Mouse (Mus musculus) gastrocnemius, adult 2 months (tissue): ENCODE results near the gene Pde4d. TPM values are rescaled to one million over a fixed set of nuclear protein-coding genes. Genes with fewer than 3 reads are reported as not detected.

ENCODE experiments used
- DNase-seq: peaks from one replicate; pipeline ENCODE4 v3.0.0; 2022
- H3K27ac ChIP-seq: fragments of 200-600 bp; 2 replicates; pipeline ENCODE4 v1.8.1; 2022; ENCODE audit warnings: mild to moderate bottlenecking
- H3K4me3 ChIP-seq: fragments of 200-600 bp; 2 replicates; pipeline ENCODE4 v1.8.1; 2022; ENCODE audit warnings: mild to moderate bottlenecking, moderate library complexity
- CTCF ChIP-seq: fragments of 200-600 bp; IDR thresholded peaks from 2 replicates; pipeline ENCODE4 v1.8.1; 2022; ENCODE audit warnings: antibody characterized with exemption, mild to moderate bottlenecking, moderate library complexity
- intact Hi-C: fragments of 180-260 bp; cut with DNase I; formaldehyde crosslinking; loops from one replicate; pipeline ENCODE4 v1.15.1; 2025
- total RNA-seq, 2 experiments: library from RNA; stranded (reverse); gene quantifications; 2 replicates each; pipeline ENCODE4 v1.2.3; 2021

Gene Pde4d
- total RNA-seq, 2 experiments from 2014 or later: 239 to 330 TPM

- Histone ChIP-seq H3K27ac (no peak overlapping the region), H3K4me3 (no peak overlapping the region)
- DNase-seq: no peak
- peak; percentile 84 for TF ChIP-seq CTCF
- intact Hi-C loops: loop anchor here (2.0 to 10.0 kb wide), 3 partner anchors 104 to 182 kb away; no protein-coding TSS in a partner anchor
Observed at GRCm38 (mm10) chr13:109736290-109737078, 1286.7 kb downstream of the Pde4d start.

GRCm38 (mm10) chr13:109746492-109746891 lies 1296.7 kb downstream of the Pde4d start:
- no peak for TF ChIP-seq CTCF
- no peak for DNase-seq
- intact Hi-C loops: no loop called here
- Histone ChIP-seq H3K27ac (no peak overlapping the region), H3K4me3 (no peak overlapping the region)

GRCm38 (mm10) chr13:109752236-109752863 lies 1302.6 kb downstream of the Pde4d start:
- peak; percentile 73 for DNase-seq

GRCm38 (mm10) chr13:109756854-109757253 lies 1307.1 kb downstream of the Pde4d start:
- intact Hi-C loops: loop anchor here (5.0 to 10.0 kb wide), 2 partner anchors 312 to 400 kb away; no protein-coding TSS in a partner anchor
- no peak for TF ChIP-seq CTCF
- Histone ChIP-seq H3K27ac (peak overlapping the region; percentile 85), H3K4me3 (peak overlapping the region; percentile 52)
- peak; percentile 26 for DNase-seq

More at GRCm38 (mm10) chr13:109752236-109752863, 1302.6 kb downstream of the Pde4d start:
- intact Hi-C loops: loop anchor here (5.0 to 10.0 kb wide), 2 partner anchors 135 to 308 kb away; no protein-coding TSS in a partner anchor
- H3K27ac ChIP-seq: peak overlapping the region; percentile 85
- H3K4me3 ChIP-seq: no peak overlapping the region
- no peak for TF ChIP-seq CTCF

- peak overlapping the region; percentile 52 for H3K4me3 ChIP-seq
- TF ChIP-seq CTCF: peak; percentile 81
- intact Hi-C loops: loop anchor here (5.0 to 10.0 kb wide), 2 partner anchors 314 to 402 kb away; no protein-coding TSS in a partner anchor
- DNase-seq: peak; percentile 49
- H3K27ac ChIP-seq: peak overlapping the region; percentile 85
Observed at GRCm38 (mm10) chr13:109759201-109759600, 1309.5 kb downstream of the Pde4d start.

GRCm38 (mm10) chr13:109761081-109761480 lies 1311.3 kb downstream of the Pde4d start:
- peak overlapping the region; percentile 74 for H3K27ac ChIP-seq
- intact Hi-C loops: no loop called here
- TF ChIP-seq CTCF: no peak

GRCm38 (mm10) chr13:109774791-109775190 lies 1325.0 kb downstream of the Pde4d start:
- H3K27ac ChIP-seq: peak overlapping the region; percentile 81
- DNase-seq: no peak
- TF ChIP-seq CTCF: no peak
- intact Hi-C loops: loop anchor here (5.0 kb wide), 2 partner anchors 48 to 243 kb away; no protein-coding TSS in a partner anchor
- H3K4me3 ChIP-seq: no peak overlapping the region

More at GRCm38 (mm10) chr13:109761081-109761480, 1311.3 kb downstream of the Pde4d start:
- H3K4me3 ChIP-seq: no peak overlapping the region
- DNase-seq: peak; percentile 49

GRCm38 (mm10) chr13:109775197-109775596 lies 1325.4 kb downstream of the Pde4d start:
- no peak for TF ChIP-seq CTCF
- DNase-seq: no peak
- intact Hi-C loops: loop anchor here (5.0 kb wide), 2 partner anchors 47 to 242 kb away; no protein-coding TSS in a partner anchor
- no peak overlapping the region for H3K4me3 ChIP-seq
- peak overlapping the region; percentile 81 for H3K27ac ChIP-seq

- peak; percentile 92 for DNase-seq
- TF ChIP-seq CTCF: peak; percentile 95; the same call in 1 of the 2 replicates
- intact Hi-C loops: loop anchor here (5.0 kb wide), 2 partner anchors 46 to 241 kb away; no protein-coding TSS in a partner anchor
- peak overlapping the region; percentile 66 for H3K4me3 ChIP-seq
- H3K27ac ChIP-seq: peak overlapping the region; percentile 81
Observed at GRCm38 (mm10) chr13:109776116-109776515, 1326.4 kb downstream of the Pde4d start.

- peak overlapping the region; percentile 81 for H3K27ac ChIP-seq
Observed at GRCm38 (mm10) chr13:109776995-109777394, 1327.2 kb downstream of the Pde4d start.

GRCm38 (mm10) chr13:109777441-109777840 lies 1327.7 kb downstream of the Pde4d start:
- TF ChIP-seq CTCF: no peak
- intact Hi-C loops: loop anchor here (5.0 kb wide), 2 partner anchors 45 to 240 kb away; no protein-coding TSS in a partner anchor
- Histone ChIP-seq H3K4me3 (no peak overlapping the region), H3K27ac (peak overlapping the region; percentile 81)
- no peak for DNase-seq

More at GRCm38 (mm10) chr13:109776995-109777394, 1327.2 kb downstream of the Pde4d start:
- no peak for TF ChIP-seq CTCF
- no peak overlapping the region for H3K4me3 ChIP-seq
- no peak for DNase-seq
- intact Hi-C loops: loop anchor here (5.0 kb wide), 2 partner anchors 45 to 240 kb away; no protein-coding TSS in a partner anchor

- TF ChIP-seq CTCF: no peak
- intact Hi-C loops: loop anchor here (2.0 to 5.0 kb wide), 3 partner anchors 44 to 239 kb away; no protein-coding TSS in a partner anchor
- H3K27ac ChIP-seq: no peak overlapping the region
- no peak for DNase-seq
- H3K4me3 ChIP-seq: no peak overlapping the region
Observed at GRCm38 (mm10) chr13:109778297-109778835, 1328.6 kb downstream of the Pde4d start.
